Mouse (Mus musculus): Measurements from ENCODE around the gene Ajuba.

GRCm38 (mm10) chr14:54591056-54591455 is 13.7 kb upstream of the Ajuba start:
- no peak for TF ChIP-seq CTCF (conservative IDR thresholded peaks at IDR 0.05; ENCODE audit: low read length)
- no peak for TF ChIP-seq NANOG (IDR thresholded peaks at IDR 0.05; ENCODE audit: borderline replicate concordance, low read length)

All from E14TG2a.4 (cell line).